Mouse (Mus musculus) bone marrow macrophage, adult 2 months (primary cell): ENCODE data around the gene Tm4sf5.

Source experiments
- CTCF ChIP-seq: IDR thresholded peaks from 2 replicates; pipeline ENCODE4 v1.5.1; 2012; ENCODE audit warnings: low read depth, mild to moderate bottlenecking, low read length, moderate library complexity
- POLR2A ChIP-seq: IDR thresholded peaks from 2 replicates; pipeline ENCODE4 v1.6.1; 2012; ENCODE audit warnings: mild to moderate bottlenecking, low read depth, low read length, borderline replicate concordance

- no peak for TF ChIP-seq POLR2A
- no peak for TF ChIP-seq CTCF
Observed at GRCm38 (mm10) chr11:70500476-70500812, 4.6 kb upstream of the Tm4sf5 start.
